Mouse (Mus musculus) adrenal gland, adult 2 months (tissue): ENCODE measurements around the gene 1700025G04Rik. TPM values are rescaled to one million over a fixed set of nuclear protein-coding genes. Genes with fewer than 3 reads are reported as not detected.

ENCODE experiments used
- DNase-seq: peaks from one replicate; pipeline ENCODE4 v3.0.0; 2021
- polyA plus RNA-seq: library from polyadenylated mRNA; depleted of rRNA; stranded (reverse); fragments of >200 nt; gene quantifications from 2 replicates; pipeline ENCODE4 v1.2.3, GENCODE M21; 2012
- total RNA-seq, 2 experiments: library from RNA; stranded (reverse); gene quantifications; 2 replicates each; pipeline ENCODE4 v1.2.3; 2021

Gene 1700025G04Rik
- total and polyA plus RNA-seq, 3 experiments = 3.0 to 66.1 (median 53.7) TPM

- DNase-seq = no peak
Measured at GRCm38 (mm10) chr1:151994271-151994670, 95.7 kb downstream of the 1700025G04Rik start.

GRCm38 (mm10) chr1:151991505-151991904, 98.4 kb downstream of the 1700025G04Rik start:
- DNase-seq = no peak

- no peak for DNase-seq
Measured at GRCm38 (mm10) chr1:151990615-151991014, 99.3 kb downstream of the 1700025G04Rik start.

- DNase-seq = no peak
Measured at GRCm38 (mm10) chr1:151988713-151989112, 101.2 kb downstream of the 1700025G04Rik start.

- no peak for DNase-seq
Measured at GRCm38 (mm10) chr1:151988066-151988465, 101.9 kb downstream of the 1700025G04Rik start.

GRCm38 (mm10) chr1:151986024-151986778, 103.7 kb downstream of the 1700025G04Rik start:
- peak; percentile 46 for DNase-seq

- no peak for DNase-seq
Measured at GRCm38 (mm10) chr1:151985056-151985455, 104.9 kb downstream of the 1700025G04Rik start.

GRCm38 (mm10) chr1:151983991-151984390, 105.9 kb downstream of the 1700025G04Rik start:
- DNase-seq = no peak

GRCm38 (mm10) chr1:151980498-151980897, 109.4 kb downstream of the 1700025G04Rik start:
- no peak for DNase-seq

- no peak for DNase-seq
Measured at GRCm38 (mm10) chr1:151979803-151980456, 110.0 kb downstream of the 1700025G04Rik start.

GRCm38 (mm10) chr1:151978751-151979150, 111.2 kb downstream of the 1700025G04Rik start:
- DNase-seq = no peak

GRCm38 (mm10) chr1:151977596-151977995, 112.3 kb downstream of the 1700025G04Rik start:
- DNase-seq = no peak

GRCm38 (mm10) chr1:151976850-151977249, 113.1 kb downstream of the 1700025G04Rik start:
- no peak for DNase-seq

- peak; percentile 26 for DNase-seq
Measured at GRCm38 (mm10) chr1:151975418-151976379, 114.2 kb downstream of the 1700025G04Rik start.

GRCm38 (mm10) chr1:151974887-151975286, 115.0 kb downstream of the 1700025G04Rik start:
- peak; percentile 70 for DNase-seq

- DNase-seq = no peak
Measured at GRCm38 (mm10) chr1:151974424-151974823, 115.5 kb downstream of the 1700025G04Rik start.

- no peak for DNase-seq
Measured at GRCm38 (mm10) chr1:151973110-151973700, 116.7 kb downstream of the 1700025G04Rik start.

- DNase-seq = no peak
Measured at GRCm38 (mm10) chr1:151971581-151971980, 118.3 kb downstream of the 1700025G04Rik start.

GRCm38 (mm10) chr1:151968126-151968525, 121.8 kb downstream of the 1700025G04Rik start:
- no peak for DNase-seq

- no peak for DNase-seq
Measured at GRCm38 (mm10) chr1:151964811-151965210, 125.1 kb downstream of the 1700025G04Rik start.

- no peak for DNase-seq
Measured at GRCm38 (mm10) chr1:151963248-151963647, 126.7 kb downstream of the 1700025G04Rik start.

- DNase-seq = no peak
Measured at GRCm38 (mm10) chr1:151962078-151962477, 127.8 kb downstream of the 1700025G04Rik start.
